Mouse (Mus musculus) retina, postnatal 7 days (tissue): ENCODE results near the gene Rnd2.
"Not testable (repeated sequence)": the region's sequence is repeated elsewhere in the genome, so short reads cannot be mapped to it uniquely, and the experiment has no call there.

Experiments used
- DNase-seq: peaks from one replicate; pipeline ENCODE4 v3.0.0-alpha.2; 2012; ENCODE audit warnings: low read depth, low spot score

The Rnd2 gene

DNA sequence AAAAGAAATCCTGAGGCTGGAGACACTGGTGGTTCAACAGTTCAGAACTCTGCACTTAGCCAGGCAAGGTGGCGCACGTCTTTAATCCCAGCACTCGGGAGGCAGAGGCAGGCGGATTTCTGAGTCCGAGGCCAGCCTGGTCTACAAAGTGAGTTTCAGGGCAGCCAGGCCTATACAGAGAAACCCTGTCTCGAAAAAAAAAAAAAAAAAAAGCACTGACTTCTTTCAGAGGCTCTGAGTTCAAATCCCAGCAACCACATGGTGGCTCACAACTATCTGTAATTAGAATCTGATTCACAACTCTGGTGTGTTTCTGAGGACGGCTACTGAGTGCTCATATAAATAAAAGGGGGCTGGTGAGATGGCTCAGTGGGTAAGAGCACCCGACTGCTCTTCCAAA is 17.9 kb upstream of the Rnd2 start:
- DNase-seq = not testable (repeated sequence)

DNA sequence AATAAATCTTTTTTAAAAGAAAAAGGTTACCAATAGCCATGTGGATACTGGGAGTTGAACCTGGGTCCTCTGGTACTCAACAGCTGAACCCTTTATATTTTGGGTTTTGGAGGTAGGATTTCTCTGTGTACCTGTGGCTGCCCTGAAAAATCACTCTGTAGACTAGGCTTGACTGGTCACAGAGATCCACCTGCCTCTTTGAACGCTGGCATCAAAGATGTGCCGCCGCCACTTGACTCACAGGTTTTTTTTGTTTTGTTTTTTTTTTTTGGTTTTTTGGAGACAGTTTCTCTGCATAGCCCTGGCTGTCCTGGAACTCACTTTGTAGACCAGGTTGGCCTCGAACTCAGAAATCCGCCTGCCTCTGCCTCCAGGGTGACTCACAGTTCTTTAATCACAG is 17.0 kb upstream of the Rnd2 start:
- no peak for DNase-seq

DNA sequence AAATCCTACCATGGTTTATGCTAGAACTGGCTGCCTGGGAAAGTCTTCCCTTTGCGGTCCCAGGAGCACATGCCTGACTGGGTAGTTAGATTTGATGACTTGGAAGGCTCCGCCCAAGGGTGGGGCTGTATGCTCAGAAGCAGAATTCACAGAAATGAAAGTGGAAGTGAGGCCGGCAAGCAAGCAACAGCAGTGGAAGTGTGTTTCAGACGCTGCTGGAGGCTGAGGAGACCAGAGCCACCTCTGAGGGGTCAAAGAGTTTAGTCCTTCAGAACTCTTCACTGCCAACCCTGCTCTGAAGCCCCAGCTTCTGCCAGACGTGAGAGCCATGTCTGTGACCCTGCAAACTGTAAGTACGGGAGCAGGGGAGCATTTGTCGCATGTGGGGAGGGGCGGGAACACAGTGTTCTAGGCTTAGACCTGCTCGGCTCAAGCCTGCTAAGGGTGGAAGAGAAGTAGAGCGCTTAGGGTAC is 16.5 kb upstream of the Rnd2 start, which contains the start of gene Ifi35:
Gene Ifi35 (plus strand): TSS at position 134 of the 473 bp plus-strand sequence.
- no peak for DNase-seq

DNA sequence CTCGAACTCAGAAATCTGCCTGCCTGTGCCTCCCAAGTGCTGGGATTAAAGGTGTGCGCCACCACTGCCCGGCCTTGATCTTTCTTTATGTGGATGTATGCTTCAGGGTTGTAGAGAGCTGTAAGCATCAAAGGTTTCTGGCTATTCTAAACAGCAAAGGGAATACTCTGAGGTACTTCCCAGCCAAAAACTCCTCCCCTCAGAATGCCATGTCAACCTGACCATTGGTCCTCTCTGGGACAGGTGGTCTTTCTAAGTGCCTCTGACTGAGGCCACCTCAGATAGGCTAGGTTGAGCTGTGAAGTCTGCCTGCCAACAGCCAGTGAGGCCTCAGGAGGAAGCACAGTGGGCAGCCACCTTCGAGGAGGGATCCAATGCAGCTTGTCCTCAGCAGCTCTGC is 15.9 kb upstream of the Rnd2 start:
- DNase-seq = no peak

DNA sequence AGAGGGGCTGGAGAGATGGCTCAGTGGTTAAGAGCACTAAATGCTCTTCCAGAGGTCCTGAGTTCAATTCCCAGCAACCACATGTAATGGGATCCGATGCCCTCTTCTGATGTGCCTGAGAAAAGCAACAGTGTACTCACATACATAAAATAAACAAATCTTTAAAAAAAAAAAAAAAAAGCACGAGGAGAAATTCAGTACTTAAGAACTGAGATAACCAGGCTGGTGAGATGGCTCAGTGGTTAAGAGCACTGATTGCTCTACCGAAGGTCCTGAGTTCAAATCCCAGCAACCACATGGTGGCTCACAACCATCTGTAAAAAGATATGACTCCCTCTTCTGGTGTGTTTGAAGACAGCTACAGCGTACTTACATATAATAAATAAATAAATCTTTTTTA is 15.2 kb upstream of the Rnd2 start:
- not testable (repeated sequence) for DNase-seq

DNA sequence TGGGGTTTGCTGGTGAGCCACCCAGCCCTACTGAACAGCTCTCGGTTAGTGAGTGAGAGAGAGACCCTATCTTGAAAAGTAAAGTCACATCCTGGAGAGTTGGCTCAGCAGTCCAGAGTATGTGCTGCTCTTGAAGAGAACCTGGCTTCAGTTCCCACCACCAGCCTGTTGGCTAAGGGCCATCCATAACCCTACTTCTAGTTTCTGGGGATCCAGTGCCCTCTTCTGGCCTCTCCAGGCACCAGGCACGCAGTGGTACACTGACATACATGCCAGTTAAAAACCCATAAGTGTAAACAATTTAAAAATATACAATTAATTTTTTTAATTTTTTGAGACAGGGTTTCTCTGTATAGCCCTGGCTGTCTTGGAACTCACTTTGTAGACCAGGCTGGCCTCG is 14.4 kb upstream of the Rnd2 start:
- DNase-seq = no peak

DNA sequence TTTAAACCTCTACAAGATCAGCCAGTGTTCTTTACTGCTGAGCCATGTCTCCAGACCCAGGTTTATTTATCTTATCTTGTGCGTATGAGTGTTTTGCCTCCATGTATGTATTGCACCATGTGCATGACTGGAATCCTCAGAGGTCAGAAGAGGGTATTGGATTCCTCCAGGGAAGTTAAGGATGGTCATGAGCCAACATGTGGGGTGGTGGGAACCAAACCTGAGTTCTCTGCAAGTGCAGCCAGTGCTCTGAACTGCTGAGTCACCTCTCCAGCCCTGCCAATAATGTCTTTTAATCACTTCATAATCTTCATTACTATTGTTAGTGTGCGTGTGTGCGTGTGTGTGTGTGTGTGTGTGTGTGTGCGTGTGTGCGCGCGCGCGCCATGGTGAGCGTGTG is 13.3 kb upstream of the Rnd2 start:
- no peak for DNase-seq

DNA sequence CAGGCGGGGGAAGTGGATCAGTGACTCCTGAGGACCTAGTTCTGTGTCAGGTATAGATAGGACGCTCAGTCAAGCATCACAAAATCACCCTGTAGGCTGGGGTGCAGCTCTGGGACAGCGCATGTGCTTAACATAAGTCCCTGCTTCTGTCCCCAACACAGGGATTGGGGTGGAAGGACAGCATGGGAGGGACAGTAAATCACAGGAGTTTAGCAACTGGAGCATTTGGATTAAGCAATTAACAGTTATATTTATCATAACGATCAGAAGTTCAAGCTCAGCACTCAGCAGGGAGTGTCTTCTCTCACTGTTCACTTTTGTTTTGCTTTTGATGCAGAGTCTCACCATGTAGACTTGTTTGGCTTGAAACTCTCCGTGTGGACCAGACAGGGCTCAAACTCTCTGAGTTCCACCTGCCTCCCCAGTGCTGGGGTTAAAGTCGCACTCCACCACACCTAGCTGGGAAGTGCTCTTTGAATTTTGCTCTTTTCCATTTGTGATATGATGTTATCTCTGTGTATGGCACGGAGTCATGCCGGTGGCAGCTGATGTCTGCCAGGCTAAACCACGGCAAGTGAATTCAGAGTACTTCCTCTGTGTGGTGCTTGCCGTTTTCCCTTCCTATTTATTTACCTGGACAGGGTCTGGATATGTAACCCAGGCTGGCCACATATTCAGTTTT is 12.6 kb upstream of the Rnd2 start:
- no peak for DNase-seq

DNA sequence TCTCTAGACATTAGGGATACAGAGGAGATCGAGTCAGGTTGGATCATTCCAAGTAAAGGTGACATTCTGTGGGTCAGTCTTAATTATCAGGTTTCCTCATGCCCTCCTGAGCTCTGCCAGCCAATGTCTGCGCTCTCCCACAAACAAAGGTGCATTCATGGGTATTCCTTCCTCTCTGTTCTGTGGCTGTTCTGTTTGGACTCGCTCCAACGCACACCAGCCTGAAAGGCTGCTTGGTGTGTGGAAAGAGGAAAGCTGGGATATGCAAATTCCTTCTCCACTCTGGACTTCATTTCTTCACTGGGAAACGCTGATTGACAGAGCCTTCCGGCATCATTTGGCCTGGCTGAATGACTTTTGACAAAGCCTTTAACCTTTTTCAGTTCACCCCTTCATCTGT is 10.1 kb upstream of the Rnd2 start:
- no peak for DNase-seq

DNA sequence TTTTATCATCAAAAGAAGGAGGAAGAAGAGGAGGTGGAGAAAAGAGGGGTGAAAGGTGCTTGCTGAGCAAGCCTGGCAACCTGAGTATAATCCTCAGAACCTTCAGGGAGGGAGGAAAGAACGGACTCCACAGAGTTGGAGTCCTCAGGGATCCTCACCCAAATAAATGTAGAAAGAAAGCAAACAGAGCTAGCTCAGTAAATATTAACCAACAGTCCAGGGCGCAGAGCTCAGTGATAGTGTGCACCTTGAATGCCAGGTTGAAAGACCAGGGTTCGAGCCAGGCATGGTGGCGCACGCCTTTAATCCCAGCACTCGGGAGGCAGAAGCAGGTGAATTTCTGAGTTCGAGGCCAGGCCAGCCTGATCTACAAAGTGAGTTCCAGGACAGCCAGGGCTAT is 9.2 kb upstream of the Rnd2 start:
- DNase-seq = no peak

DNA sequence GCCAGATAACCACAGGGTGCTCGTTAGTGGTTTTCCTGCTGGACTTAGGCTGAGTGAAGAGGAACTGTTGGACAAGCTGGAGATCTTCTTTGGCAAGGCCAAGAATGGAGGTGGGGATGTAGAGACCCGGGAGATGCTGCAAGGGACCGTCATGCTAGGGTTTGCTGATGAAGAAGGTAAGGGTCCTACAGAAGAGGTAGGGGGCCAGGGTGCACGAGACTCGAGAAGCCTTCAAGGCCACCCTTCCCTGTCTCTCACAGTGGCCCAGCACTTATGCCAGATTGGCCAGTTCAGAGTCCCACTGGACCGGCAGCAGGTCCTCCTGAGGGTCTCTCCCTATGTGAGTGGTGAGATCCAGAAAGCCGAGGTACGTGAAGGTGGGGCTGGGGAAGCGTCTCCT is 7.2 kb upstream of the Rnd2 start:
- no peak for DNase-seq

DNA sequence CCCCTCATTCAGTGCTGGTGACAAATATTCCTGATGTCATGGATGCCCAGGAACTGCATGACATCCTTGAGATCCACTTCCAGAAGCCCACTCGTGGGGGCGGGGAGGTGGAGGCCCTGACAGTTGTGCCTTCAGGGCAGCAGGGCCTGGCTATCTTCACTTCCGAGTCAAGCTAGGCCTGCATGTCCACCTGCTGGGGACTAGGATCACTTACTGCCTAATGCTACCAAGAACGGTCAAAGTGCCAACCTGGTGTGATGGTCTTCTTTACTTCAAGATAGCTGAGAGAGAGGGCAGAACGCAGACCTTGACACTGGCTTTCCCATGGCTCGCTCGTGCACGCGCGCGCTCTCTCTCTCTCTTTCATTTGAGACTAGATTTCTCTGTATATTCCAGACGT is 6.6 kb upstream of the Rnd2 start:
- DNase-seq = no peak

DNA sequence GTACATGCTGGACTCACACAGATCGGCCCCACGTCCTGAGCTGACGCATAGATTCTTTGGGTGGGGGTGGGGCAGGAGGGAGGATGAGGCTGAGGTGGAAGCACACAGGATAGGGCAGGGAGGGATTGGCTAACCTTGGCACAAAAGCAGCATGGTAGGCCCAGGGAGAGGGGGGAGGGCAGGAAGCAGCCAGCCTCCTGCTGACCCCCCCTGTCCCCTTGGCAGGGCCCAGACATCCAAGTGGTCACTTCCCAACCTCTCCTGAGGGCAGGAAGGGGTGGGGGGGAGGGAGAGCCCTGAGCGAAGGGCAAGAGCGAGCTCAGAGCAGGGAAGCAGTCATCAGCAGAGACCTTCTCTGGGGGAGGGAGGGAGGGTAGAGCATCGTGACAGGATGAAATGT is 5.1 kb upstream of the Rnd2 start:
- DNase-seq = no peak

DNA sequence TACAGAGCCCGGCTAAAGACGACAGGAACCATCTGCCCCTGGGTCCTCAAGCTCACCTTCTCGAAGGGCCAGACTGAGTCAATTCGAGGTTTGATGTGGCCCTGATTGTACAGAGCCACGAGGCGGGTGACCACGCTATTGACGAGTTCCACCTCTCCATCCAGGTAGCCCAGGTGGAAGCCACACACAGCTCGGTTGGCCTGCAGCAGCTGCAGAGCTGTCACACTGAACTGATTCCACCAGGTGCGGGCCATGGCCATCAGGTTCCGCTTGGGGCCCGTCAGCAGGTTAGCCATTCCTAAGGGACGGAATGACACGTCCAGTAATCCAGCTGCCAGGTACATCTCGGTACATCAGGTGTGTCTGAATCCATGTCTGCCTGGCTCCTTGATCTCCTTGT is 4.5 kb upstream of the Rnd2 start:
- no peak for DNase-seq

DNA sequence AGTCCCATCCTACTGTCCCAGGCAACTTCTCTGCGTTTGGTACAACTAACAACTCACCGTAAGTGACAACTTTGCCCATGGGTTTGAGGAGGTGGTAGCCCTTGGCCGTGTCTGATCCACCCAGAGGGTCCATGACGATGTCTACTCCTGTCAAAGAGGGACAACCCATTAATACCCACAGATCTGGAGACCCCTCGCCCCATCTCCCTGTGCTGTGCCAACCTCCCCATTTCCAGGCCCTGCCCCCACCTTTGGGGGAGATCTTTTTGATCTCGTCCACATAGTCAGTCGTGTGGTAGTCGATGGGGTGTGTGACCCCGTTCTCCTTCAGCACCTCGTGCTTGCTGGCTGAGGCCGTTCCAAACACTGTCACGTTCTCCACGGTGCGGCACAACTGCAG is 2.7 kb upstream of the Rnd2 start:
- DNase-seq = no peak

DNA sequence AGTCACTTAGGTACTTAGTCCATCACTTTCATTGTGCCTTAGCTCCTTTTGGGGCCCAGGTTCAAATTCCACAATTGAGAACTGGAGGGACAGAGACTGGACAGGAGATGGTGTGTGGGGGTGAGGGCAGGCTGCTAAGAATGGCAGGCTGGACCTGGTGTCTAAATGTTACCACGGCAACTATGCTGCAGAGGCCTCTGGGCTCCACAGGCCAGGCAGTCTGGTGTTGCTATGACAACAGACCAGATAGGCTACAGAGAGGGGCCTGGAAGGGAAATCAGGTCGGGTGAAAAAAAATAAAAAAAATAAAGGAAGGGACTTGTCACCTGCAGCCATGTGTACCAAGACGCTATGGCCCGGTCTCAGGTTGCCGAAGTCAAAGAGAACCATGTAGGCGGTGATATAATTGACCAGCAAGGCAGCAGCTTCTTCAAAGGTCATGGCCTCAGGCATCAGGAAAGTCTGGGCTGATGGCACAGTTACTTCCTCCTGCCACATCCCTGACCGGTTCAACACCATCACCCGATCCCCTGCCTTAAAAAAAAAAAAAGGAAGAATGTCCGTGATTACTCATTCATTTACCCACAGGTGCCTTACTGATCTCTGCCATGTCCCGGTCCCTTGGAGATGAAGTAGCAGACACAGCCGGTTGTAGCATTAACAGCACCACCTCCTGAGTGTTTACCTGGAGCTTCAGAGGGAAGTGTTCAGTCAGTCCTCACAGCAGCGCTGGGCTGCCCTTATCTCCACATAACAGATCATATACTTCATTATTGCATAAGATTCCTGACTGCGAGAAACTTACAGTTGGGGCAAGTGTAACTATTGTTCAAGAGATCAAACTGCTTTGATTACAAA is 2.0 kb upstream of the Rnd2 start:
- DNase-seq = no peak

DNA sequence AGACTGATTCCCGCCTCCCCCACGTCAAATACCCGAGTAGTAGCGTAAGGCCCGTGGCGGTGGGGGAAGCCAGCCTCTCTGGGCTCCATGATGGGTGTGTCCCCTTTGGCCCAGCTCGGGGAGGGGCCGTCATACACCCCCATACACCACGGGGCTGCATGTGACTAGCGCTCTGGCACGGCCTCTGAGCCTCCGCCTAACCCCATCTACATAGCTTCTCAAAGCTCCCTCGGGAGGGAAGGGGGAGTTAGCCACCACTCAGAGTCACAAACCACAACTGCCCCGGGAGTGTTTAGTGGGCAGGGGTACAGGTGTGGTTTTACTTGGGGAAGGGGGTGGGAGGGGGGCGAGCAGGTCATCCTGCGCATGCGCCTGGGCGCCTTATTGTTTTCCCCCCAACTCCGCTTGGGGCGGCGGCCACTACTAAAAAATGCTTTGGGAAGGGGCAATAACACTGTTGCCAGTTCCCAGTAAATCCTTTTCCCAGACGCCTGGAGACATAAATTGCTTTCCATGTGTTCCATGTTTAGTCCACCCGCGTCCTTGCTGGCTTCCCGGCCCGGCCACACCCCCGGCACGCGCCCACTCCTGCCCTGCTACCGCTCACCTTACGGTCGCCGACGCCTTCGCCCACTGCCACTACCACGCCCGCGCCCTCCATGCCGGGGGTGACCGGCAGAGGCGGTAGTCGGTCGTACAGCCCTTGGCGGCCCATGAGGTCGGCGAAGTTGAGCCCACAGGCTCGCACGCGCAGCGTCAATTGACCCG is 486 bp downstream of the Rnd2 start:
- DNase-seq = no peak

DNA sequence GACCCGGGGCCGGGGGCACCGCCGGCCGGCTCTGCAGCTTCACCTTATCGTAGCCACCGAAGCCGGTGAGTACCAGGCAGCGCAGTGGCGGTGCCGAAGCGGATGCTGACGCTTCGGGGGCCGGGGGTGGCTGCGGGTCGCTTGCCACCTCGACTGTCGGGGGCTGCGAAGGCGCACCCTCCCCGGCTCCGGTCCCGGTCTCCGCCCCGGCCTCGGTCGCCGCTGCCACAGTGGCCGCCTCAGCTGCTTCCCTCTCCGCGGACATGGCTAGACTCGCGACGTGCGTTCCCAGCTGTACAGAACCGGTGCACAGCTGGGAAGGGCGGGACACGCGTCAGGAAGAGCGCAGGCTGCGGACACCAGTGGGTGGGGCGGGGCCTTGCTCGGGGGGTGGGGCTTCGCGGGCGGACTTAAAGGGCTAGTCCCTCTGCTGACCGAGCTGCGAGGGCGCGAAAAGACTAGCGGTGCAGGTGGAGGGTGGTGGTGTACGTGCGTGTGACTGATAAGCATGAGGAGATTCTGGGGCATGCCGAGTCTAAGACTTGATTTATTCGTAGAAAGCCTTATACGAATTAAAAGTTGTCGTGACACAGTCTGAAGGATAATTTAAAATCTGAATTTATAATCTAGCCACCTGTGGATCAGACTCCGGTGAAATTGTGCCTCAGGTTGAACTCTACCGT is 1.2 kb downstream of the Rnd2 start, which contains the start of gene Vat1:
Gene Vat1 (minus strand): TSS at position 362 of the 683 bp plus-strand sequence.
- DNase-seq = peak; percentile 67

DNA sequence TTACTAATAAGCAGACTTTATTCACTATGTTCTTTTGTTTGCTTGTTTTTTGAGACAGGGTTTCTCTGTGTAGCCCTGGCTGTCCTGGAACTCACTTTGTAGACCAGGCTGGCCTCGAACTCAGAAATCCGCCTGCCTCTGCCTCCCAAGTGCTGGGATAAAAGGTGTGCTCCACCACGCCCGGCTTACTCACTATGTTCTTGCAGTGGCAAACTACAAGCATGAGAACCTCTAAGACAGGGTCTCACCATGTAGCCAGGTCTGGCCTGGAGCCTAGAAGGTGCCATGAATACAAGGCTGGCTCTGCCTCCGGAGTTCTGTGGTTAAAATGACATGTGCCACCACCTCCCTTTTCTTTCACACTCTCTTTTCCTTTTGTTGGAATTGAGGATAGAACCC is 1.8 kb downstream of the Rnd2 start:
- not testable (repeated sequence) for DNase-seq

DNA sequence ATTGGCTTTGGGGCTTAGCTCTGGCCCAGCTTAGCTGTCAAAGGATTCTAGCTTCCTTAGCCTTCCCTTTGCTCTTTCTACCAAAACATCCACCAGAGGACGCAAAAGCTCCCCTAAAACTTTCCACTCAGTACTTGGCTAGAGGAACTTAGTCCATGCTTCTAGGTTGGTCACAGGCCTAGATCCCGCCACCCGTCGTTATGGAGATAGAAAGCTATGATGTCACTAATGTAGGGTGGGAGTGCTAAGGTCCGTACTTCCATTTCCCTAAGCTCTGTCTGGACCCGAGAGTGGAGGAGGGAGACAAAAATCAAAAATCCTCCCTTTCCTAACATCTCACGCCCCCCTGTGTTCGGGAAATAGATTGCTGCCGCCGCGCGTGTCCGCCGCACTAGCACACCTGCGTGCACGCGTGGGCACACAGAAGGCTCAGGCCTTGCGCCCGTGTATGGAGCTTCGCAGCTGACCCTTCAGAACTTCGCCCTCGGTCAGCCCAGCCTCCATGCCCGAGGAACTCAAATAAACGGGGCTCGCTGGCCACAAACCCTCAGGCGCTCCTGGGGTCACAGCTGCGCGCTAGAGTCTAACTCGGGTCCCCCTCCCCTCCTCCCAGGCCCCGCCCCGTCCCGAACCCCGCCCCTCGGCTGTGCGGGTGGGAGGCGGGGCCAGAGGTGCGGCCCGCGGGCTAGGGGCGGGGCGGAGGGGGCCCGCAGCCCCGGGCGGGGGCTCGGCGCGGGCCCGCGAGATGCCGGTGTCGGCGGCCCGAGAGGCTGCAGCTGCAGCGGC is 2.9 kb downstream of the Rnd2 start:
- peak; percentile 73 for DNase-seq

DNA sequence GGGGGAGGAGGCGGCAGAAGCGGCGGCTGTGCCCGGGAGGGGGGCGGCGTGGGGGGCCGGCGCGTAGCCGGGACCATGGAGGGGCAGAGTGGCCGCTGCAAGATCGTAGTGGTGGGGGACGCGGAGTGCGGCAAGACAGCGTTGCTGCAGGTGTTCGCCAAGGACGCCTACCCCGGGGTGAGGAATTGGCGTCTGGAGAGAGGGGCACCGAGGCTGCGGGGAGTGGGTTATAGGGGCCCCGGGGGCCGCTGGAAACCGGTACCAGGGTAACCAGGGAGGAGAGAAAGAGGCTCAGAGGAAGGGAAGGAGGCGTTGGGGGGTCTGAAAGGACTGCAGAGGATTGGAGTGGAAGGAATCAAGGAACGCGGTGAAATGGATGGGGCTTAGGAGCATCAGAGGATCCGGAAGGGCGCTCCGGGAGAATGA is 3.5 kb downstream of the Rnd2 start:
- DNase-seq = no peak
